Mouse (Mus musculus) embryonic facial prominence, embryonic 12.5 days (tissue): ENCODE measurements at regions not wholly inside any gene's neighbourhood (a gene's known extent, or its start where the extent isn't known, plus 50 kb on each side); places are given as distances from the start of the nearest gene placed in this dataset.

ENCODE experiments used
- ATAC-seq: fragments of 200-750 bp; cut with Nextera tagmentation; 2 replicates; pipeline ENCODE4 v1.8.0; 2017; ENCODE audit not compliant: insufficient number of reproducible peaks, insufficient read depth, low FRiP score, low TSS enrichment
- H3K27ac ChIP-seq: fragments of 300-500 bp; sonication (generic); 2 replicates; pipeline ENCODE4 v1.5.1; 2016; ENCODE audit warnings: mild to moderate bottlenecking
- H3K27me3 ChIP-seq: fragments of 300-500 bp; sonication (generic); 2 replicates; pipeline ENCODE4 v1.6.1; 2016; ENCODE audit warnings: mild to moderate bottlenecking, moderate library complexity
- H3K36me3 ChIP-seq: fragments of 300-500 bp; sonication (generic); 2 replicates; pipeline ENCODE4 v1.6.1; 2016; ENCODE audit warnings: mild to moderate bottlenecking
- H3K4me1 ChIP-seq: fragments of 300-500 bp; sonication (generic); 2 replicates; pipeline ENCODE4 v1.6.1; 2016
- H3K4me2 ChIP-seq: fragments of 300-500 bp; sonication (generic); replicated peaks from 2 replicates; pipeline ENCODE4 v1.6.1; 2016; ENCODE audit warnings: mild to moderate bottlenecking, moderate library complexity
- H3K4me3 ChIP-seq: fragments of 300-500 bp; sonication (generic); 2 replicates; pipeline ENCODE4 v1.5.1; 2016; ENCODE audit warnings: mild to moderate bottlenecking
- H3K9ac ChIP-seq: fragments of 300-500 bp; sonication (generic); 2 replicates; pipeline ENCODE4 v1.6.1; 2016; ENCODE audit warnings: mild to moderate bottlenecking, moderate library complexity
- H3K9me3 ChIP-seq: fragments of 300-500 bp; sonication (generic); 2 replicates; pipeline ENCODE4 v1.6.1; 2016; ENCODE audit warnings: mild to moderate bottlenecking, moderate library complexity
- WGBS: fragments of 180-500 bp; shearing (Covaris S2); methylation state at CpG from one replicate; pipeline ENCODE4 v1.1.7; 2016; 5-methylcytosine and 5-hydroxymethylcytosine counted together

GRCm38 (mm10) chr8:91924152-91924551 is 122.3 kb upstream of the Irx3 start:
- no peak for ATAC-seq
- H3K4me1 ChIP-seq, result peaks cover 30% of the 10 kb centered on the region
- H3K27ac ChIP-seq, result no peak overlapping the region
- H3K9me3 ChIP-seq, result peaks cover 5% of the 10 kb centered on the region; the same call in 1 of the 2 replicates
- H3K36me3 ChIP-seq, result no peaks in the 10 kb centered on the region
- peaks cover 16% of the 10 kb centered on the region for H3K27me3 ChIP-seq
- no peak overlapping the region for H3K9ac ChIP-seq
- no peak overlapping the region for H3K4me3 ChIP-seq
- 93% methylated on average over 4 of the region's 4 CpGs for WGBS
- H3K4me2 ChIP-seq, result no peak overlapping the region

- no peak for ATAC-seq
- WGBS, result 67% methylated on average over 3 of the region's 3 CpGs
- Histone ChIP-seq H3K4me2 (no peak overlapping the region), H3K9ac (no peak overlapping the region), H3K9me3 (peaks cover 5% of the 10 kb centered on the region; the same call in 1 of the 2 replicates), H3K27ac (no peak overlapping the region), H3K4me1 (peaks cover 21% of the 10 kb centered on the region), H3K4me3 (no peak overlapping the region), H3K36me3 (no peaks in the 10 kb centered on the region), H3K27me3 (peaks cover 7% of the 10 kb centered on the region; the same call in 1 of the 2 replicates)
Observed at GRCm38 (mm10) chr8:91922211-91922874, 120.5 kb upstream of the Irx3 start.

DNA sequence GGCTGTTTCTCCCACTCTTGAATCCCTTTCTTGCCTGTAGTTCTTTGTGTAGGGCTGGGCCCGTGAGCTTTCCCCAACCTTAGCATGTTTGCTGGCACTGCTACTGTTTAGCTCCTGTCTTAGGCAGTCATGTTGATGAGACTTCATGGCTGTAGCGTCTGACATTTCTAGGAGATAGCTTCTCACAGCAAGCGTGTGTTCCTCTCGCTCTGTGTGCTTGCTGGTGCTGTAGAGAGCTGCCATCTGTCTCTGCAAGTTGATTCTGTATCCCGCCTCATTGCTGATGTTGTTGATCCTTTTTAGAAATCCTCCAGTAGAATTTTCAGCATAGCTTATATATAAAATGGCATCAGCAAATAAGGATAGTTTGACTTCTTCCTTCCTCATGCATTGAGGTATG is 116.0 kb upstream of the Irx3 start:
- 87% methylated on average over 5 of the region's 5 CpGs for WGBS
- Histone ChIP-seq H3K4me1 (no peaks in the 10 kb centered on the region), H3K27me3 (0 out of 2 replicates have a peak, but pooled peaks cover 7% of the 10 kb centered on the region)

DNA sequence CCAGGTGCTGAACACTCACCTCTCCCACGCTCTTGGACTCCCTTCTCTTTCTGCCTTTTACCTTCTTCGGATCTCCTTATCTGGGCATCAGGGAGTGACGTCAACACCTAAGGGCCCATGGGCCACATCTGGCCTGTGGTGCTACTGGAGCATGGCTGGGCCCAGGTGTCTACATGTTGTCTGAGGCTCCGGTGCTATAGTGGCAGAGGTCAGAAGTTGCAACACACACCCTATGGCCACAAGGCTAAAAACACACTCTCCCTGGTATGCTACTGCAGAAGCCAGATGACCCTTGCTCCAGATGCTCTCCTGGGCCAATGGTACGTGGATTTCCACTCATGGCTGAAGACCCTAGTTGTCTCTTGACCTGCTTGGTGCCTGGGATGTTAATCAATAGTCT is 112.1 kb upstream of the Irx3 start:
- no peaks in the 10 kb centered on the region for H3K9me3 ChIP-seq
- 89% methylated on average over 5 of the region's 5 CpGs for WGBS
- no peak overlapping the region for H3K27ac ChIP-seq
- H3K4me2 ChIP-seq, result no peak overlapping the region
- ATAC-seq, result no peak
- no peak overlapping the region for H3K4me3 ChIP-seq
- no peaks in the 10 kb centered on the region for H3K27me3 ChIP-seq
- H3K4me1 ChIP-seq, result peaks cover 9% of the 10 kb centered on the region; the same call in 1 of the 2 replicates
- no peaks in the 10 kb centered on the region for H3K36me3 ChIP-seq
- no peak overlapping the region for H3K9ac ChIP-seq

More for the DNA sequence above, 116.0 kb upstream of the Irx3 start:
- Histone ChIP-seq H3K36me3 (no peaks in the 10 kb centered on the region), H3K27ac (no peak overlapping the region), H3K9me3 (peaks cover 5% of the 10 kb centered on the region; the same call in 1 of the 2 replicates), H3K4me3 (no peak overlapping the region), H3K4me2 (no peak overlapping the region), H3K9ac (no peak overlapping the region)
- ATAC-seq, result no peak

DNA sequence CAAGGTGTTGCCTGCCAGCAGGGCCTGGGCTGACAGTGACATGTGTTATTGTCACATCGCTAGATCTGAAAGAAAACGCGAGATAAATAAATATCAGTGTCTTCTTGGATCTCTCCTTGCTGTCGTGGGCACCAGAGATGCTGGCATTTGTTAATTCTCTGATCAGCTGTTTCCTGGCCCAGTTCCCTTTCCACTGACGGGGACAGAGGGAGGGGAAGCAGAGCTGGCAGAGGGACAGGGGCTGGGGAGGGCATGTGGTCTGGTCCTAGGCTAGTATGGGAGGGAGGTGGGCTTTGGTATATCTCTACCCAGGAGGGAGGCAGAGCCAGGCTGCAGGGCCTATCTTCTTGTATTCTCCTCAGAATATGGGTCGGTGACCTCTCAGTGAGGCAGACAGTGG is 111.3 kb upstream of the Irx3 start:
- 0 out of 2 replicates have a peak, but pooled peaks have one; percentile 22 for ATAC-seq

DNA sequence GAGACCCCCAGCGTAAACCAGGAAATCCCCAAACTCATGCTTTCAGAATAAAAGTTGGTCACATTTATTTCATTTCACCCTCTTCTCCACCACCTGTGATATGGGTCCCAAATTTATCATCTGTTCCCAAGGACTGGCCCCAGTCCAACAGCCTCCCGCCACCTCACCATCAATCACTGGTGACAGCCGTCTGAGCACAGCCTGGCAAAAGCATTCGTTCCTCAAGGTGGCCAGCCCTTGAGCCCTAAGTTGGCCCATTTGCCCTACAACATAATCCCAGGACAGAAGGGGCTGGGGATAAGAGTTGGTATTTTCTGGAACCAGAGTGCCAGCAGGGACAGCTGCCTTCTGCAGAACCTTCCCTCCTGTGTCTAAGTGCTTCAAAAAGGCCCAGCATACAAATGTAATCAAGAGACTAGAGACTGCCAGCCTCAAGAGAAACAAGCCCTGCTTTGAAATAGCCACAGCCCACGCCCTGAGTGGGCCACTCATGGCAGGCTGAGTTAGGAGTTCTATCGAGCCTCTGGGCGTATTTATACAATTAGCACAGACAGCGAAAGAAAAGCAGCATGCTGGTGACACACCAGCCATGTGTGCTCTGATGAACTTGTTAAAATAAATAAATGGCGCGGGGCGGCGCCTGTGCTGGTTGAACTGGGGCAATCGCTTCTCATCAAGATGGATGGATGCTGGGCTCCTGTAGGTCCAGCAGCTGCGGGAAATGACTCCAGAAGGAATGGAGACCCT is 107.9 kb upstream of the Irx3 start:
- Histone ChIP-seq H3K4me2 (no peak overlapping the region), H3K4me1 (peaks cover 13% of the 10 kb centered on the region), H3K9ac (no peak overlapping the region), H3K27me3 (peaks cover 2% of the 10 kb centered on the region; the same call in 1 of the 2 replicates), H3K27ac (no peak overlapping the region), H3K4me3 (no peak overlapping the region), H3K36me3 (no peaks in the 10 kb centered on the region), H3K9me3 (no peaks in the 10 kb centered on the region)
- no peak for ATAC-seq
- WGBS, result 61% methylated on average over 14 of the region's 14 CpGs

More for the DNA sequence above, 111.3 kb upstream of the Irx3 start:
- Histone ChIP-seq H3K9me3 (no peaks in the 10 kb centered on the region), H3K27ac (no peak overlapping the region), H3K4me1 (peaks cover 13% of the 10 kb centered on the region), H3K36me3 (no peaks in the 10 kb centered on the region), H3K4me3 (no peak overlapping the region), H3K4me2 (no peak overlapping the region), H3K9ac (no peak overlapping the region), H3K27me3 (no peaks in the 10 kb centered on the region)
- WGBS, result 74% methylated on average over 6 of the region's 6 CpGs

- ATAC-seq, result no peak
- 62% methylated on average over 9 of the region's 9 CpGs for WGBS
Observed at GRCm38 (mm10) chr8:91908731-91909353, 107.0 kb upstream of the Irx3 start.

GRCm38 (mm10) chr8:91907178-91907577 is 105.3 kb upstream of the Irx3 start:
- WGBS, result 90% methylated on average over 8 of the region's 8 CpGs
- Histone ChIP-seq H3K27me3 (peaks cover 2% of the 10 kb centered on the region; the same call in 1 of the 2 replicates), H3K4me3 (no peak overlapping the region), H3K4me2 (no peak overlapping the region), H3K9ac (no peak overlapping the region), H3K27ac (no peak overlapping the region), H3K36me3 (no peaks in the 10 kb centered on the region), H3K9me3 (no peaks in the 10 kb centered on the region), H3K4me1 (peaks cover 13% of the 10 kb centered on the region)
- ATAC-seq, result no peak

More at GRCm38 (mm10) chr8:91908731-91909353, 107.0 kb upstream of the Irx3 start:
- Histone ChIP-seq H3K4me3 (no peak overlapping the region), H3K4me1 (peaks cover 13% of the 10 kb centered on the region), H3K4me2 (no peak overlapping the region), H3K27me3 (peaks cover 2% of the 10 kb centered on the region; the same call in 1 of the 2 replicates), H3K9me3 (no peaks in the 10 kb centered on the region), H3K27ac (no peak overlapping the region), H3K36me3 (no peaks in the 10 kb centered on the region), H3K9ac (no peak overlapping the region)

DNA sequence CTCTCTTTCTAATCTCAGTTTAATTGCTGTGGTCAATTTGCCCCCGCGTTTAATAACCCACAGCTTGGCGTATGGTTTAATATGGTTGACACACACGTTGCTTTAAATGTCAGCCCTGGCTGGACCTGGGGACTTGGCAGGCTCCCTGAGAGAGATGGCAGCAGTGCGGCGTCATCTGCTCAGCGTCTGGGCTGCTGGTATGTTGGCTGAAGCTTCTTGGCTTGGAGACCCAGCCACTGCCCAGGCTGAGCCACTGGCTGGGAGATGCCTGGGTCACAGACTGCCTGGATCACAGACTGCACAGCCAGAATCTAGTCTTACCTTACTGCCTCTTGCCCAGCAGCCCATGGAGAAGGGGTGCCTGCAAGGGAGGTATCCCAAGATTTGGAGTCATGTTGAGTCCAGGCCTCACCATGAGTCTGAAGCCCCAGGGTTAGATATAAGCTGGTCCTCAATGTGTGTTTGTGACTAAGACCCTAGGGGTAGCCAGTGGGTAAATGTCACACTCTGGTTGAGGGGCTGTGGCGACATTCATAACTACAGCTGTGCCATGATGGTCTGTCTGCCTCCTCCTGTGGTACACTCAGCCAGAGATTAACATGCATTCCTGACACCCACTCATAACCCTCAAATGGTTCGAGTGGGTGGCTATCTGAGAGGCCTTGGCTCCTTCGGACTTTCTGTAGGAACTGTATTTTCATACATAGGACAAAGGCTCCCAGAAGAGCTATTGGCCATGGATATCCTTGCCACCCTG is 99.8 kb upstream of the Irx3 start:
- no peaks in the 10 kb centered on the region for H3K36me3 ChIP-seq
- H3K4me1 ChIP-seq, result no peaks in the 10 kb centered on the region
- peaks cover 5% of the 10 kb centered on the region; the same call in 1 of the 2 replicates for H3K27me3 ChIP-seq
- ATAC-seq, result no peak
- WGBS, result 75% methylated on average over 10 of the region's 10 CpGs
- no peak overlapping the region for H3K4me3 ChIP-seq
- H3K9ac ChIP-seq, result no peak overlapping the region
- H3K27ac ChIP-seq, result no peak overlapping the region
- H3K9me3 ChIP-seq, result no peaks in the 10 kb centered on the region
- H3K4me2 ChIP-seq, result no peak overlapping the region

DNA sequence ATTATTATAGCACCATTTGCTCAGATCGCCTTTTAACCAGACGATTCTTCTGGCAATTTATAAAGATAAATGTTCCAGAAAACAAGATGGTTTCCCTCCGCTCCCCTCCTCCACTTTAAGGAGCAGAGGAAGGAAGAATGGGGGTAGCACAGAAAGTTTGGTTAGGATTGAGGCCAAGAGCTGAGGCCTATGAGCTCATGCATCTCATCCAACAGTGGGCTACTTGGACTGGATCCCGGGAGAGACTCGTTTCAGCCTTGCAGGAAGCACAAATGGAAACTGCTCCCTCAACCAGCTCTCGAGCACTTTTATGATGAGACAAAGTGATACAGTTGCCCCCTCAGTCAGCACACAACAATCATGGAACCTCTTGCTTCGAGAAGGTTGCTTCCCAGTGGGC is 97.9 kb upstream of the Irx3 start:
- Histone ChIP-seq H3K27ac (no peak overlapping the region), H3K27me3 (peaks cover 3% of the 10 kb centered on the region; the same call in 1 of the 2 replicates), H3K4me2 (no peak overlapping the region), H3K36me3 (no peaks in the 10 kb centered on the region), H3K4me1 (no peaks in the 10 kb centered on the region), H3K9me3 (no peaks in the 10 kb centered on the region), H3K4me3 (no peak overlapping the region), H3K9ac (no peak overlapping the region)
- no peak for ATAC-seq
- WGBS, result 78% methylated on average over 7 of the region's 7 CpGs

- 0 out of 2 replicates have a peak, but pooled peaks cover 3% of the 10 kb centered on the region for H3K27me3 ChIP-seq
Observed at GRCm38 (mm10) chr8:91897381-91897780, 95.5 kb upstream of the Irx3 start.

More at GRCm38 (mm10) chr8:91897381-91897780, 95.5 kb upstream of the Irx3 start:
- H3K27ac ChIP-seq, result no peak overlapping the region
- H3K4me1 ChIP-seq, result no peaks in the 10 kb centered on the region
- 36% methylated on average over 7 of the region's 7 CpGs for WGBS
- H3K9me3 ChIP-seq, result no peaks in the 10 kb centered on the region
- no peak overlapping the region for H3K9ac ChIP-seq
- H3K4me3 ChIP-seq, result no peak overlapping the region
- no peaks in the 10 kb centered on the region for H3K36me3 ChIP-seq
- ATAC-seq, result no peak
- H3K4me2 ChIP-seq, result no peak overlapping the region
